Mouse (Mus musculus): ENCODE results near the gene Ms4a4c.
"Not testable (repeated sequence)": the region's sequence is repeated elsewhere in the genome, so short reads cannot be mapped to it uniquely, and the experiment has no call there.

Gene Ms4a4c

GRCm38 (mm10) chr19:11404527-11404926 is at the start of gene Ms4a4c:
Ms4a4c (plus strand) TSS chr19:11404770.
- DNase-seq, result no peak

GRCm38 (mm10) chr19:11355730-11356129 is 48.8 kb upstream of the Ms4a4c start:
- no peak for DNase-seq

- no peak for DNase-seq
Measured at GRCm38 (mm10) chr19:11360106-11360505, 44.5 kb upstream of the Ms4a4c start.

- no peak for DNase-seq
Measured at GRCm38 (mm10) chr19:11362002-11362401, 42.6 kb upstream of the Ms4a4c start.

DNA sequence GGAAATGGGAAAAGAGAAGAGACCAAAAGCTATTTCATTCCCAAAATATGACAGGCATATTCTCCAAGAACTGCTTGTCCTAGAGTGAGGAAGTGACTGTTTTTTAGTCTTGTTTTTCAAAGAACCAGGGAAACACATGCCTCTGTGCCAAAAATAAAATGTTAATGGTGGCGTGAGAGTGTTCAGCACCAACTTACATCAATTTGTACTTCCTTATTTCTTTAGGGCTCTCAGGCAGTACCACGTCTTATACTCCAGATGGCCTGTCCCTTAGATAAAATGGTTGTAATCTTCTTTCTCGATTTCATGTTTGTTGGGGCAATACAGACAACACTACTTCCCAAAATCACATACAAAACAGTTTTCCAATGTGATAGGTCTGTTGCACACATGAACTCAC is 36.3 kb upstream of the Ms4a4c start:
- no peak for DNase-seq

- DNase-seq, result no peak
Measured at GRCm38 (mm10) chr19:11371181-11371580, 33.4 kb upstream of the Ms4a4c start.

DNA sequence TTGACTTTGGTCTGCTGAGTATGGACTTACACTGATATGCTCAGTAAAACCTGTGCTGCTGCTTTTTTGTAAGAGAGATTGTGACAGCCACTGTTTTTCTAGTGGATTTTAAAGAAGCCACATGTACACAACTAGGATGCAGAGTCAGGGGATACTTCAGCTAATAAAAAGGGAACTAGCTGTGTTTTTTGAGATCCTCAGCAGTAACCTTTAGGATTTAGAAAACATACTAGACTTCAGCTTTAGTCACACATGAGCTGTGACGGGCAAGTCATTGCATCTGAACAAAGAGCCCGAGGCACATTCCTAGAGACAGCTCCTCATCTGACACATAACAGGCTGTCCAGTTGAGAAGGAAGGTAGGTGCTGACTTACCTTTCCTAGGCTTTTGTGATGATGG is 29.3 kb upstream of the Ms4a4c start, which contains the start of gene Ms4a4a:
Ms4a4a (plus strand) TSS at position 251 of the 400 bp plus-strand sequence.
- no peak for DNase-seq

DNA sequence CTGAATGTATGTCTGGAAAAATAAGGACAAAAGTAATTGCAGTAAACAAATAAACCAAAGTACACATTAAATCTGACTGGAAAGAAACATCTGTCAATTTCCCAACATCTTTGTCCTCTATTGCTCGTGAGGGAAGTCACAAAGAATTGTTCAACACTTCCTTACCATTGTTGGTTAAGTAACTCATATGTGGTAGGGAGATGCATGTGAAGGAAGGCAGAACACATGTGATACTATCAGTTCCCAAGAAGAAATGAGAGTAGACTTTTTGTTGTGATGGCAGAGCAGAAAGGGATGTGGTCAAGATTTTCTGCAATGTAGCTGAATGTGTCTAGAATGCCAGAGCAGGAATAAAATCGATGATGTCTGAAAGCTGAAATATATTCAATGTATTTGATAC is 28.2 kb upstream of the Ms4a4c start:
- no peak for DNase-seq

DNA sequence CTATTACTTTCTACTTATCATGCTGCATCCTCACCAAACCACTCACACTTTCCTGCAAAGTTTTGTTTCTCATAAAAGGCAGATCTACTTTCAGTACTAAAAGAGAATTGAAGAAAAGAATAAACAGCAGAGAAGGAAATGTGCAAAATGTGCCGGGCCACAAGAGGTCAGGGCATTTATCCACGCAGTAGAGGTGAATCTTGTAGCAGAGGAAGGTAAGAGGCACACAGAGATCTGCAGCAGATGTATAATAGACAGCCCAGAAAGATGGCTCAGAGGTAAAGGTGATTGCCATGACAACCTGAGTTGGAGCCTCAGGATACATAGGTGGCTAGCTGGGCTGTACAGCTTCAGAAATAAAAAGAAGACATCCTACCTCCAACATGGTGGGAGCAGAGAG is 17.5 kb upstream of the Ms4a4c start:
- no peak for DNase-seq

DNA sequence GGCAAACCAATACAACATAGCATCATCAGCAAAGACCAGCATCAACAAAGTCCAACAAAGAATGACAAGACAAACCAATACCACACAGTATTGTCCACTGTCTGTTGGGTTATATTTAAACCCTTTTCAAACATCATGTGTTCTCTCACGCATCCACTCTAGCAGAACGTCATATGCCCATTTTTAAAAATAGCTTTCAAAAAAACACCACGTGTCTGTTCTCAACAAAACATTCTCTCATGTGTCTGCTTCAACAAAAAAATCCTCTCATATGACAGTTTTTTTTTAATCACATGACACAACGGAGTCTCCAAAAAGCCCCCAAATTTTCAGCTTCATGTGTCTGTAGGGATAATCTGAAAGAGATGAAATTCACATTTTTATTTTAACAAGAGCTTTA is 16.9 kb upstream of the Ms4a4c start:
- no peak for DNase-seq

DNA sequence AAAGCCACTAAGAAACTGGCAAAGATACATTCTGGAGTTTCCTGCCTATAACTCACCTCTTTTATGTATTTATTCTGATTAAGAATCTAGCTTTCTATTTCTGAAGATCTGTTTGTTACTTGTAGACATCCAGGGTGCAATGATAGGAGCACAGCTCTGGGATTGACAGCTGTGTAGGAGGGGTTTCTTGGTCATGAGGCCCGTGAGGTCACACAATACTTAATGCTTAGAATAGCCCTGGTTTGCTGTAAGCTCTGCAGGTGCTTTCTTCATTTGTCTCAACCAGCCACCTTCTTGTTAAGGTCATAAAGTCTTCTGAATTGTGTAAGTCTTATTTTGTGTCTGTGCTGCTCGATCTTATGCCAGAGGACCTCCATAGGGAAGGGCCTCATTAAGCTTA is 15.6 kb upstream of the Ms4a4c start:
- DNase-seq, result no peak

DNA sequence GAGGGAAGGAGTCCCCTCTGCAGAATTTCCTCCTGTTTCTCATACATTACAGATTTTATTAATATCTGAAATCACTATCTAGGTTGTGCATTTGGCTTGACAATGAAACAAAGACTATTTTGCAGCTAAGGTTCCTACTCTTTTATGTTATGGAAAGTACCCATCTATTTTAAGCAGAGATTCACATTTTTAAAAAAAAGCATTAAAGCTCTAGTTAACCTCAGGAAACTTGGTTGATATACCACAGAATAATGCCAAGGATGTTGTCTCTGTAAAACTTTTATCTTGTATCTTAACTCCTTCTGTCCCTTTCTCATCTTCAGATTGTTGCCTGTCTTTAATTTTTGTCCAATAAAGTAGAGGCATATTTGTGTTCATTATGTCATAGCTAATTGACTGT is 8.8 kb upstream of the Ms4a4c start:
- no peak for DNase-seq

DNA sequence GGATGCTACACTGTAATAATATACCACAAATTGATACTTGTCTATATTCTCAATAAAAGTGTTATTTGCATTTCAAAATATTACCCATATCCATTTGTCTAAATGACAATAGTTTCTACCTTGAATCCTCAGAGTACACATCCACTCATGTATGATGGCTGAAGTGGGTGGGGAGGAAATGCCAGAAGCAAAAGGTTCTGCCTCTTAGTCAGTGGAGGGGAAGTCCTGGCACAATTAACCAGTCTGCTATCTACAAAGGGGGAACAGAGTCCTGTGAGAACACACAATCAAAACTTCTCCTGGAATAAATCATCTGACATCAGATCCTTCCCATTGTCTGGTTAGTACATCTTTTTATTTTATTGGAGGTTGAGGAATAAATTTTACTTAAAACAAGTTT is 2.9 kb downstream of the Ms4a4c start:
- no peak for DNase-seq

GRCm38 (mm10) chr19:11408591-11408990 is 4.0 kb downstream of the Ms4a4c start:
- no peak for DNase-seq

- no peak for DNase-seq
Measured at GRCm38 (mm10) chr19:11411640-11412039, 7.1 kb downstream of the Ms4a4c start.

DNA sequence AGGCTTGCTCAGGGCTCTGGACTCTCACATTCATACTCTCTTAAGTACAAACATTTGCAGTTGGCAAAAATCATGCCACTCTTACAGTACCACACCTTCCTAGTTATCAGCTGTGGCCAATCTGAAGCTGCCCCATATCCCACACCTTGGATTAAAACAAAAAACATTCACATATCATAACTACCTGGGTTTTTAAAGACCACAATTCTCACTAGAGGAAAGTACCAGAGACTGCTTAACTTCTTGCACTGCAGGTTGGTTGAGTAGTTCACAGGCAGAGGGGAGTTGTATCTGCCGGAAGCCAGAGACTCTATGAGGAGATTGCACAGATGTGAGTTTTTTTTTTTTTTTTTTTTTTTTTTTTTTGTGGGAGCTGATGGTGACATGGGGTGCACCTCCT is 9.5 kb downstream of the Ms4a4c start:
- no peak for DNase-seq

GRCm38 (mm10) chr19:11415581-11415980 is 11.0 kb downstream of the Ms4a4c start:
- DNase-seq, result no peak

- not testable (repeated sequence) for DNase-seq
Measured at GRCm38 (mm10) chr19:11418865-11419264, 14.3 kb downstream of the Ms4a4c start.

- DNase-seq, result not testable (repeated sequence)
Measured at GRCm38 (mm10) chr19:11431209-11431608, 26.6 kb downstream of the Ms4a4c start.

DNA sequence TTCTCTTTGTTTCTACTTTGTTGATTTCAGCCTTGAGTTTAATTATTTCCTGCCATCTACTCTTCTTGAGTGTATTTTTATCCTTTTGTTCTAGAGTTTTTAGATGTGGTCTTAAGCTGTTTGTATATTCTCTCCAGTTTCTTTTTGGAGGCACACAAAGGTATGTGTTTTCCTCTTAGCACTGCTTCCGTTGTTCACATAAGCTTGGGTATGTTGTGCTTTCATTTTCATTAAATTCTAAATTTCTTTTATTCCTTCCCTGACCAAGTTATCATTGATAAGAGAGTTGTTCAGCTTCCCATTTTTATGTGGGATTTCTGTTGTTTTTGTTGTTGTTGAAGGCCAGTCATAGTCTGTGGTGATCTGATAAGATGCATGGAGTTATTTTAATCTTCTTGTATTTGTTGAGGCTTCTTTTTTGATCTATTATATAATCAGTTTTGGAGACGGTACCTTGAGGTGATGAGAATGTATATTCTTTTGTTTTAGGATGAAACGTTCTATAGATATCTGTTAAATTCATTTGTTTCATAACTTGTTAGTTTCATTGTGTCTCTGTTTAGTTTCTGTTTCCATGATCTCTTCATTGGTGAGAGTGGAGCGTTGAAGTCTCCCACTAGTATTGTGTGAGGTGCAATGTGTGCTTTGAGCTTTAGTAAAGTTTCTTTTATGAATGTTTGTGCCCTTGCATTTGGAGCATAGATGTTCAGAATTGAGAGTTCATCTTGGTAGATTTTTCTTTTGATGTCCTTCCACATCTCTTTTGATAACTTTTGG is 30.7 kb downstream of the Ms4a4c start:
- DNase-seq, result no peak

DNA sequence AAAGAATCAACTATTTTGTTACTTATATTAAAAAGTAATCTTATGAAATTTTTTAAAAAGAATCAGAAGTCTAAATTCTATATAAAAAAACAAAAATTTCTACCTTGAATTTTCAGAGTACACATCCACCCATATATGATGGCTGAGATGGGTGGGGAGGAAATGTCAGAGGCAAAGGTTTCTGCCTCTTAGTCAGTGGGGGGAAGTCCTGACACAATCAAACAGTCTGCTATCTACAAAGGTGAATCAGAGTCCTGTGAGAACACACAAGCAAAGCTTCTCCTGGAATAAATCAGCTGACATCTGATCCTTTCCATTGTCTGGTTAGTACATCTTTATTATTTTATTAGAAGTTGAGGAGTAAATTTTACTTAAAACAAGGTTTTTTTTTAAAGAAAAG is 38.8 kb downstream of the Ms4a4c start, which contains the start of gene Ms4a4b:
Ms4a4b (plus strand) TSS at position 216 of the 400 bp plus-strand sequence.
- no peak for DNase-seq

GRCm38 (mm10) chr19:11443964-11444363 is 39.4 kb downstream of the Ms4a4c start:
- no peak for DNase-seq

DNA sequence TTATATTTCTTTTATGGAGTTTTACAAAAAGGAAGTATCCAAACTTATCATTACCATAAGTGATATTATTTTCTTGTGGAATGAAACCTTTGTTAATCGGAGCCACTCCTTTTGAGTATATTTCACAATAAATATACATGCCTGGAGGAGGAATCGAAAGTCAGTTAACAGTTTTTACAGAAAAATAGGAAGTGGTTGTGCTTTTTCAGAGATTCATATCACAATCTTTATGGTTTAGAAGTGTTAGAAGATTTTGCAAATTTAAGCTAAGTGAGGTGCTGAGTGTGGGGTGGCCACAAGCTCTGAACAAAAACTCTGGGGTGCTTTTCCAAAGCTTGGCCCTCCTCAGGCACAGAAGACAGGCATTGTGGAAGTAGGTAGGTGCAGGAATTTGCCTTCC is 42.7 kb downstream of the Ms4a4c start:
- DNase-seq, result no peak

DNA sequence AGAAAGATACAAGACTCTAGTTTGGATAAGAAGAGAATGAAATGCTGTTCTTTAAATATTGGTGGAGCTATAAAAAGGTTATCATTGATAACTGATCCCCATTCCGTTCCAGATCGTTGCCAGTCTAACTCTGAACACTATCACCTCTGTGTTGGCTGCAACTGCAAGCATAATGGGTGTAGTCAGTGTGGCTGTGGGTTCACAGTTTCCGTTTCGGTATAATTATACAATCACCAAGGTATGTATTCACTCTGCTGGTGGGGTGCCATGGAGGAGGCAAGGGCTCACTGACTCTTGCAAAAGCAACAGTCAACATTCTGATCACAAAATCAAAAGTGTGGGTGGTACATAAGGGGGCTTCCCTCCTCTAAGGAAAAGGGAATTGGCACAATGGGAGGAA is 54.5 kb downstream of the Ms4a4c start:
- not testable (repeated sequence) for DNase-seq

DNA sequence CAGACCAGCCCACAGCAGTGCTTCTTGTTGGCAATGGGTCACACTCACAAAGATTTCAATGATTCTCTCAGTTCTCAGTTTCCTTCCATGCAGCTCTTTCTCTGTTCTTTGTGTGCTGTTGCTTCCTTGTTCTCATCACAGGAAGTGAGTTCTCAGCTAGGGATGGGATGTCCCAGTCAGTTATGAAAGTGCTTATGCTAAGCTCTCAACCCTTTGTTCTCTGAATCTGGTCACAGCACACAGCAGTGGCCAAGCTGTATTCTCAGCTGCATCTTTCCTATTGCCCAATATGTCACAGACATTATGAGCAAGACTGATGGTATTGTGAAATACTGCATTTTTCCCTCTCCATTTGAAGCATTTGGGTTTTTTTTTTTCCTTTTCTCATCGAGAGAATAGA is 60.2 kb downstream of the Ms4a4c start:
- not testable (repeated sequence) for DNase-seq
